Mouse (Mus musculus) kidney, postnatal 4 days (tissue): ENCODE data around the gene Ptprm.
A peak's percentile ranks its signal among the peaks of the same experiment; 100 is the strongest.

Experiments used
- DNase-seq, 2 experiments: peaks; one replicate each; pipeline ENCODE4 v3.0.0; 2021; ENCODE audit warnings: mixed read lengths in 2 of 2

Ptprm gene

GRCm38 (mm10) chr17:66960986-66961385, 393.3 kb downstream of the Ptprm start:
- DNase-seq: peak; percentile 14 to 18

- DNase-seq: no peak
Measured at GRCm38 (mm10) chr17:66960557-66960956, 393.7 kb downstream of the Ptprm start.

- no peak for DNase-seq
Measured at GRCm38 (mm10) chr17:66959815-66960214, 394.4 kb downstream of the Ptprm start.

GRCm38 (mm10) chr17:66958766-66959165, 395.5 kb downstream of the Ptprm start:
- no peak for DNase-seq

GRCm38 (mm10) chr17:66944498-66944897, 409.8 kb downstream of the Ptprm start:
- DNase-seq: no peak

- no peak for DNase-seq
Measured at GRCm38 (mm10) chr17:66943539-66943938, 410.7 kb downstream of the Ptprm start.

GRCm38 (mm10) chr17:66925611-66926010, 428.6 kb downstream of the Ptprm start:
- no peak for DNase-seq

GRCm38 (mm10) chr17:66914696-66915095, 439.6 kb downstream of the Ptprm start:
- DNase-seq: no peak

GRCm38 (mm10) chr17:66912533-66912932, 441.7 kb downstream of the Ptprm start:
- DNase-seq: no peak

GRCm38 (mm10) chr17:66912120-66912519, 442.1 kb downstream of the Ptprm start:
- DNase-seq: no peak

GRCm38 (mm10) chr17:66909901-66910300, 444.4 kb downstream of the Ptprm start:
- no peak for DNase-seq

- no peak for DNase-seq
Measured at GRCm38 (mm10) chr17:66908921-66909320, 445.3 kb downstream of the Ptprm start.

- no peak for DNase-seq
Measured at GRCm38 (mm10) chr17:66894181-66894580, 460.1 kb downstream of the Ptprm start.

- no peak for DNase-seq
Measured at GRCm38 (mm10) chr17:66891916-66892315, 462.3 kb downstream of the Ptprm start.

- no peak for DNase-seq
Measured at GRCm38 (mm10) chr17:66891067-66891862, 463.0 kb downstream of the Ptprm start.

- no peak for DNase-seq
Measured at GRCm38 (mm10) chr17:66882304-66882703, 472.0 kb downstream of the Ptprm start.

- DNase-seq: no peak
Measured at GRCm38 (mm10) chr17:66880969-66881701, 473.1 kb downstream of the Ptprm start.

- DNase-seq: no peak
Measured at GRCm38 (mm10) chr17:66879151-66879550, 475.1 kb downstream of the Ptprm start.

GRCm38 (mm10) chr17:66877582-66877981, 476.7 kb downstream of the Ptprm start:
- peak; percentile 24 to 53 for DNase-seq

- DNase-seq: peak; percentile 27 to 31
Measured at GRCm38 (mm10) chr17:66874810-66875209, 479.4 kb downstream of the Ptprm start.

- DNase-seq: no peak
Measured at GRCm38 (mm10) chr17:66871396-66871795, 482.9 kb downstream of the Ptprm start.

GRCm38 (mm10) chr17:66869581-66870002, 484.7 kb downstream of the Ptprm start:
- DNase-seq: peak; percentile 27 to 53

GRCm38 (mm10) chr17:66864441-66864840, 489.8 kb downstream of the Ptprm start:
- DNase-seq: no peak

- DNase-seq: peak; percentile 17 to 34
Measured at GRCm38 (mm10) chr17:66861557-66861956, 492.7 kb downstream of the Ptprm start.
